Comparison of ENCODE assay signal across 10 mouse cellular contexts in genomic region chr16:49965528-49966250, GRCm38 (mm10).
DNase-seq lines count a peak whose midpoint lies in the region; ATAC-seq and TF ChIP-seq lines count a peak whose summit lies in the region.
"Had no signal": no experiment of that assay in that cellular context is flagged by ENCODE, and none has a peak within 500 bp of the region (broad histone marks: within the 10 kb centered on the region; RNA-seq: fewer than 3 reads in every experiment).

No protein-coding gene starts in this region.

- H3K36me3 ChIP-seq in heart, embryonic 13.5 days: no peaks in the 10 kb centered on the region
- no peaks in the 10 kb centered on the region for H3K36me3 ChIP-seq in forebrain, postnatal 0 days (ENCODE audit: insufficient read depth)
- H3K36me3 ChIP-seq in liver, embryonic 12.5 days: no peaks in the 10 kb centered on the region
- no peaks in the 10 kb centered on the region for H3K36me3 ChIP-seq in small intestine, adult 2 months (ENCODE audit: control insufficient read depth, insufficient read depth, low read length)
- H3K36me3 ChIP-seq: G1E had no signal

- TF ChIP-seq CTCF in forebrain, postnatal 0 days (IDR thresholded peaks at IDR 0.05; ENCODE audit: low read depth): no peak
- TF ChIP-seq CTCF in small intestine, adult 2 months (IDR thresholded peaks at IDR 0.05; ENCODE audit: extremely low read depth, insufficient read length, insufficient replicate concordance, low read depth, low read length): no peak

- intact Hi-C loops in heart, postnatal 14 days (cut with DNase I): no loop called here

- no peaks in the 10 kb centered on the region for H3K9me3 ChIP-seq in heart, embryonic 13.5 days
- no peaks in the 10 kb centered on the region for H3K9me3 ChIP-seq in forebrain, postnatal 0 days (ENCODE audit: low read length)
- H3K9me3 ChIP-seq in liver, embryonic 12.5 days (replicated peaks): no peaks in the 10 kb centered on the region
- H3K9me3 ChIP-seq: G1E; megakaryocyte, embryonic 14.5 days had no signal

- no peak overlapping the region for H3K4me2 ChIP-seq in heart, embryonic 13.5 days
- peak overlapping the region; percentile 16 for H3K4me2 ChIP-seq in forebrain, postnatal 0 days (ENCODE audit: low read depth)
- H3K4me2 ChIP-seq in liver, embryonic 12.5 days: no peak overlapping the region

- H3K9ac ChIP-seq in heart, embryonic 13.5 days: no peak overlapping the region
- H3K9ac ChIP-seq in forebrain, postnatal 0 days: no peak overlapping the region
- H3K9ac ChIP-seq in liver, embryonic 12.5 days: no peak overlapping the region

- H3K27me3 ChIP-seq in heart, embryonic 13.5 days (replicated peaks): no peaks in the 10 kb centered on the region
- no peaks in the 10 kb centered on the region for H3K27me3 ChIP-seq in forebrain, postnatal 0 days (ENCODE audit: insufficient read depth, low read length)
- H3K27me3 ChIP-seq in liver, embryonic 12.5 days (replicated peaks): no peaks in the 10 kb centered on the region; the same call in 1 of the 2 replicates
- H3K27me3 ChIP-seq in small intestine, adult 2 months (ENCODE audit: control insufficient read depth, insufficient read depth, low read length): no peaks in the 10 kb centered on the region
- H3K27me3 ChIP-seq: megakaryocyte, embryonic 14.5 days had no signal

- H3K27ac ChIP-seq in heart, embryonic 13.5 days (replicated peaks): peak overlapping the region; percentile 44; the same call in 1 of the 2 replicates
- H3K27ac ChIP-seq in forebrain, postnatal 0 days (ENCODE audit: low read depth, low read length): no peak overlapping the region; the same call in none of the 2 replicates
- H3K27ac ChIP-seq in liver, embryonic 12.5 days: peak overlapping the region; percentile 61; the same call in 1 of the 2 replicates
- H3K27ac ChIP-seq in small intestine, adult 2 months (ENCODE audit: insufficient read depth, low read depth, low read length): peak overlapping the region; percentile 10; the same call in 1 of the 2 replicates

- H3K4me3 ChIP-seq in heart, embryonic 13.5 days: no peak overlapping the region
- no peak overlapping the region for H3K4me3 ChIP-seq in forebrain, postnatal 0 days (ENCODE audit: low read depth, low read length)
- H3K4me3 ChIP-seq in liver, embryonic 12.5 days: no peak overlapping the region
- no peak overlapping the region for H3K4me3 ChIP-seq in small intestine, adult 2 months (ENCODE audit: low read depth, low read length)
- H3K4me3 ChIP-seq: megakaryocyte, embryonic 14.5 days had no signal

- WGBS in heart, embryonic 13.5 days: 51% methylated on average over 7 of the region's 7 CpGs
- WGBS in forebrain, postnatal 0 days: 23% methylated on average over 7 of the region's 7 CpGs
- WGBS in liver, embryonic 12.5 days (ENCODE audit: insufficient replicate concordance): 52% methylated on average over 7 of the region's 7 CpGs
- WGBS in small intestine, adult 2 months: 11% methylated on average over 7 of the region's 7 CpGs

- ATAC-seq in heart, embryonic 13.5 days (ENCODE audit: extremely low read depth, insufficient number of reproducible peaks, low FRiP score, low TSS enrichment): no peak
- peak; percentile 73 for ATAC-seq in forebrain, postnatal 0 days
- ATAC-seq in liver, embryonic 12.5 days: peak; percentile 77
- ATAC-seq in cerebellum, adult (ENCODE audit: insufficient number of reproducible peaks, low FRiP score, low TSS enrichment): no peak

- peaks cover 36% of the 10 kb centered on the region for H3K4me1 ChIP-seq in heart, embryonic 13.5 days
- H3K4me1 ChIP-seq in forebrain, postnatal 0 days (ENCODE audit: insufficient read depth): peaks cover 21% of the 10 kb centered on the region
- peaks cover 27% of the 10 kb centered on the region for H3K4me1 ChIP-seq in liver, embryonic 12.5 days
- H3K4me1 ChIP-seq in small intestine, adult 2 months (ENCODE audit: control insufficient read depth, insufficient read depth, insufficient read length, low read length): peaks cover 30% of the 10 kb centered on the region

- no peak for DNase-seq in heart, postnatal 14 days
- peak; percentile 25 for DNase-seq in CD4-positive, CD25-positive, alpha-beta regulatory T cell, adult 2 months (ENCODE audit: low read depth, low spot score)
- DNase-seq in forebrain, postnatal 0 days: peak; percentile 66
- DNase-seq in testis, postnatal 10 days (ENCODE audit: low spot score): no peak

- TF ChIP-seq POLR2A in small intestine, adult 2 months (IDR thresholded peaks at IDR 0.05; ENCODE audit: low read depth, low read length): no peak

Comparison
In these comparisons a context has a peak if more than half of its experiments do, and no peak if none do; other contexts are left out.
1. ATAC-seq: peak in forebrain, postnatal 0 days (single experiment) and liver, embryonic 12.5 days (single experiment); none in heart, embryonic 13.5 days (single experiment) and cerebellum, adult (single experiment).
2. DNase-seq: peak in CD4-positive, CD25-positive, alpha-beta regulatory T cell, adult 2 months (single experiment) and forebrain, postnatal 0 days (single experiment); none in heart, postnatal 14 days (0 of 2) and testis, postnatal 10 days (single experiment).